Mouse (Mus musculus) lung, embryonic 15.5 days (tissue): Measurements from ENCODE around the gene Magel2. TPM values are rescaled to one million over a fixed set of nuclear protein-coding genes. Genes with fewer than 3 reads are reported as not detected.

Experiments
- polyA plus RNA-seq: library from polyadenylated mRNA; unstranded; fragments of >200 nt; fragmentation: Nextera tagmentation; extraction: Ambion mirVana; gene quantifications from 2 replicates; pipeline ENCODE4 v1.2.1, GENCODE M21; 2015

The Magel2 gene
- polyA plus RNA-seq, 1 experiment from 2014 or later = 0.89 TPM

Other genes with a start within 250 kb of the Magel2 start
- 74.2 and 76.6 TPM in 2 replicates for gene Ndn, start 30.4 kb upstream of the Magel2 start, polyA plus RNA-seq
- gene Mkrn3, start 43.1 kb downstream of the Magel2 start, polyA plus RNA-seq = 5.0 and 5.1 TPM in 2 replicates
- 31.0 and 33.7 TPM in 2 replicates for gene Peg12, start 87.5 kb downstream of the Magel2 start, polyA plus RNA-seq